ENCODE assay signal across 8 mouse cellular contexts in the genomic region with DNA sequence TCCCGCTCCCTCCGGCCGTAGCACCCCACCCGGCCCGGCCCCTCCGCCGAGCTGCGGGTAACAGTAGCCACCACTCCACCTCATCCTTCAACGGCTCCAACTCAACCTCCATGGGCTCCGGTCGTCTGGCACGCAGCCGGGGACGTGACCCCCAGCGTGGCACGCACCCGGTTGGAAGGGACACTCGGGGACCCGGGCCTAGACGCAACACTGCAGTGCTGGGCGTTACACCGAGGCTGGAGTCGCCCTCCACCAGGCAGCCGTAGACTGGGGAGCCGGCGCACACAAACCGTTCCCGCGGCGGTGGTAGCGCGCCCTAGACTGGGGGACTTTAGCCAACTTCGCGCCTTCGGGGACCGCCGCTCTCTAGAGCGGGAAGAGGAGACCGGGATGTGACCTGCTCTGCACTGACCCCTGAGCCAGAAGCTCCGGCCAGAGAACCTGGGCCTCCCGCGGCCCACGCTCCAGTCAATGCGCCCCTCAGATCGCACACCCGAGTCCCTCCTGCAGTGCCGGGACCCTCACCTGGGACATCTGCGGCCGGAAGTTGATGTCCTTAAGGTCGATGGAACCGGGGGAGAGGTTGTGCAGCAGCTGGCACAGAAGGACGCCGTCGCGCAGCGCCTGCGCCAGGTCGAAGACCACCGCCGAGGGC. TPM values are rescaled to one million over a fixed set of nuclear protein-coding genes. Genes with fewer than 3 reads are reported as not detected.
DNase-seq lines count a peak whose midpoint lies in the region; ATAC-seq and TF ChIP-seq lines count a peak whose summit lies in the region.

No protein-coding gene starts in this region.

- TF ChIP-seq EP300 in heart, postnatal 0 days (IDR thresholded peaks at IDR 0.05; ENCODE audit: low read depth), result no peak

- peak overlapping the region; percentile 93 for H3K4me3 ChIP-seq in megakaryocyte, embryonic 14.5 days (replicated peaks)
- peak overlapping the region; percentile 62 for H3K4me3 ChIP-seq in cortical plate, adult 2 months (ENCODE audit: insufficient read depth, low read length)
- peak overlapping the region; percentile 91 for H3K4me3 ChIP-seq in heart, postnatal 0 days (ENCODE audit: low read depth, low read length)
- peak overlapping the region; percentile 86 for H3K4me3 ChIP-seq in limb, embryonic 14.5 days (replicated peaks; ENCODE audit: low read length)

- H3K36me3 ChIP-seq in megakaryocyte, embryonic 14.5 days (replicated peaks; ENCODE audit: low read length), result no peaks in the 10 kb centered on the region
- H3K36me3 ChIP-seq in heart, postnatal 0 days (replicated peaks; ENCODE audit: control insufficient read depth, insufficient read depth, low read length), result no peaks in the 10 kb centered on the region
- no peaks in the 10 kb centered on the region for H3K36me3 ChIP-seq in limb, embryonic 14.5 days (ENCODE audit: control insufficient read depth, insufficient read depth, low read length)

- H3K4me2 ChIP-seq in heart, postnatal 0 days (ENCODE audit: low read depth, low read length), result peak overlapping the region; percentile 99
- peak overlapping the region; percentile 99 for H3K4me2 ChIP-seq in limb, embryonic 14.5 days (replicated peaks; ENCODE audit: low read depth, low read length, severe bottlenecking)

- H3K27me3 ChIP-seq in megakaryocyte, embryonic 14.5 days (replicated peaks), result peaks cover 68% of the 10 kb centered on the region
- 0 out of 2 replicates have a peak, but pooled peaks cover 3% of the 10 kb centered on the region for H3K27me3 ChIP-seq in heart, postnatal 0 days (ENCODE audit: control insufficient read depth, insufficient read depth, low read length)
- H3K27me3 ChIP-seq in limb, embryonic 14.5 days (ENCODE audit: control insufficient read depth, insufficient read depth, low read length), result no peaks in the 10 kb centered on the region

- WGBS in heart, postnatal 0 days, result 2% methylated on average over 55 of the region's 60 CpGs
- WGBS in limb, embryonic 14.5 days, result 0% methylated on average over 50 of the region's 60 CpGs

- ATAC-seq in megakaryocyte, adult 5-6 weeks (ENCODE audit: poor library complexity, severe bottlenecking), result no peak
- 0 out of 2 replicates have a peak, but pooled peaks have one; percentile 2 for ATAC-seq in heart, postnatal 0 days (ENCODE audit: insufficient read depth, low read depth)
- ATAC-seq in limb, embryonic 14.5 days (ENCODE audit: low FRiP score, low read depth), result no peak

- TF ChIP-seq POLR2A in cortical plate, adult 2 months (IDR thresholded peaks at IDR 0.05; ENCODE audit: extremely low read depth, insufficient read depth, low read length), result no peak
- TF ChIP-seq POLR2A in limb, embryonic 14.5 days (IDR thresholded peaks at IDR 0.05; ENCODE audit: borderline replicate concordance, extremely low read depth, insufficient read depth, insufficient read length), result 0 out of 2 replicates have a peak, but pooled peaks have one; percentile 18

- no peak for TF ChIP-seq CTCF in cortical plate, adult 2 months (IDR thresholded peaks at IDR 0.05; ENCODE audit: extremely low read depth, insufficient read depth, low read length)
- no peak for TF ChIP-seq CTCF in heart, postnatal 0 days (IDR thresholded peaks at IDR 0.05; ENCODE audit: low read depth)

- no peaks in the 10 kb centered on the region for H3K9me3 ChIP-seq in megakaryocyte, embryonic 14.5 days
- H3K9me3 ChIP-seq in heart, postnatal 0 days (replicated peaks; ENCODE audit: control insufficient read depth, low read length), result no peaks in the 10 kb centered on the region
- no peaks in the 10 kb centered on the region for H3K9me3 ChIP-seq in limb, embryonic 14.5 days (ENCODE audit: control insufficient read depth, low read length)

- H3K9ac ChIP-seq in heart, postnatal 0 days (replicated peaks; ENCODE audit: low read depth, low read length), result peak overlapping the region; percentile 73
- peak overlapping the region; percentile 78 for H3K9ac ChIP-seq in limb, embryonic 14.5 days (ENCODE audit: low read depth, low read length, severe bottlenecking)

- H3K27ac ChIP-seq in cortical plate, adult 2 months (ENCODE audit: insufficient read depth, low read length), result no peak overlapping the region
- H3K27ac ChIP-seq in heart, postnatal 0 days (ENCODE audit: low read depth), result peak overlapping the region; percentile 73
- no peak overlapping the region for H3K27ac ChIP-seq in limb, embryonic 14.5 days (replicated peaks; ENCODE audit: low read depth, low read length)

- H3K4me1 ChIP-seq in megakaryocyte, embryonic 14.5 days, result peaks cover 36% of the 10 kb centered on the region
- no peaks in the 10 kb centered on the region for H3K4me1 ChIP-seq in cortical plate, adult 2 months (ENCODE audit: control insufficient read depth, insufficient read depth, low read length)
- peaks cover 17% of the 10 kb centered on the region for H3K4me1 ChIP-seq in heart, postnatal 0 days (ENCODE audit: control insufficient read depth, insufficient read depth)
- peaks cover 25% of the 10 kb centered on the region for H3K4me1 ChIP-seq in limb, embryonic 14.5 days (ENCODE audit: control insufficient read depth, insufficient read depth, low read length)

- no peak for DNase-seq in heart, postnatal 0 days (ENCODE audit: low spot score)
- DNase-seq in limb, embryonic 14.5 days (ENCODE audit: low spot score), result no peak
- peak; percentile 58 for DNase-seq in naive thymus-derived CD4-positive, alpha-beta T cell, adult 2 months (ENCODE audit: low read depth)
- DNase-seq in spleen, postnatal 36 days (ENCODE audit: low spot score in 2 of 2), result no peak
- no peak for DNase-seq in layer of hippocampus, postnatal 36 days

RNA-seq across cellular contexts. Expression of gene Vav2, which starts 1.0 kb away (rescaled TPM):
- polyA plus RNA-seq in megakaryocyte, embryonic 14.5 days (2012; ENCODE audit: insufficient read depth, low replicate concordance), result 2.8 and 5.5 TPM in 2 replicates
- 5.9 and 8.0 TPM in 2 replicates for total RNA-seq in megakaryocyte, adult 5-6 weeks (2015)
- total RNA-seq in megakaryocyte, adult 5-6 weeks (2017), result 11.0 and 11.5 TPM in 2 replicates
- polyA plus RNA-seq in cortical plate, adult 2 months (2012; rRNA removed), result 10.4 and 11.0 TPM in 2 replicates
- total RNA-seq in heart, postnatal 0 days (2014; rRNA removed; ENCODE audit: low replicate concordance), result 15.6 and 16.8 TPM in 2 replicates
- 2.3 and 2.4 TPM in 2 replicates for polyA plus RNA-seq in heart, postnatal 0 days (2015; fragmentation: Nextera tagmentation; extraction: Ambion mirVana)
- 19.6 and 23.8 TPM in 2 replicates for polyA plus RNA-seq in limb, embryonic 14.5 days (2012; rRNA removed)
- 5.9 and 6.2 TPM in 2 replicates for polyA plus RNA-seq in limb, embryonic 14.5 days (2014; fragmentation: Nextera tagmentation; extraction: Ambion mirVana)
- total RNA-seq in layer of hippocampus, postnatal 36 days (2021), result 10 to 100 TPM; 11.2 to 11.5 TPM

RNA-seq across cellular contexts. Expression of gene Brd3os, which starts 16.2 kb away (rescaled TPM):
- 0.51 TPM in 1 of 2 replicates, not detected in the other for polyA plus RNA-seq in megakaryocyte, embryonic 14.5 days (2012; ENCODE audit: insufficient read depth, low replicate concordance)
- 0.93 TPM in 1 of 2 replicates, not detected in the other for total RNA-seq in megakaryocyte, adult 5-6 weeks (2015)
- 0.11 TPM in 1 of 2 replicates, not detected in the other for total RNA-seq in megakaryocyte, adult 5-6 weeks (2017)
- polyA plus RNA-seq in cortical plate, adult 2 months (2012; rRNA removed), result 48.0 and 48.2 TPM in 2 replicates
- 0.11 and 1.0 TPM in 2 replicates for total RNA-seq in heart, postnatal 0 days (2014; rRNA removed; ENCODE audit: low replicate concordance)
- 1.9 and 2.2 TPM in 2 replicates for polyA plus RNA-seq in heart, postnatal 0 days (2015; fragmentation: Nextera tagmentation; extraction: Ambion mirVana)
- 12.5 and 13.0 TPM in 2 replicates for polyA plus RNA-seq in limb, embryonic 14.5 days (2012; rRNA removed)
- 9.9 and 13.7 TPM in 2 replicates for polyA plus RNA-seq in limb, embryonic 14.5 days (2014; fragmentation: Nextera tagmentation; extraction: Ambion mirVana)
- 10 to 100 TPM; 22.6 to 24.0 TPM for total RNA-seq in layer of hippocampus, postnatal 36 days (2021)
